Mouse (Mus musculus): Measurements from ENCODE around the gene Rfc2. TPM values are rescaled to one million over a fixed set of nuclear protein-coding genes. Genes with fewer than 3 reads are reported as not detected.
A peak's percentile ranks its signal among the peaks of the same experiment; 100 is the strongest.

Gene Rfc2
- total RNA-seq (2021) = 47.2 and 51.2 TPM in 2 replicates
- long read RNA-seq, experiment 1, full-length matches to known transcripts = 90 of 100 reads
- long read RNA-seq, experiment 1, partial matches to known transcripts = 3 of 100 reads
- long read RNA-seq, experiment 1, other reads (novel, unspliced or antisense) = 7 of 100 reads
- long read RNA-seq, experiment 2, full-length matches to known transcripts = 68 of 76 reads
- long read RNA-seq, experiment 2, partial matches to known transcripts = 3 of 76 reads
- long read RNA-seq, experiment 2, other reads (novel, unspliced or antisense) = 5 of 76 reads

DNA sequence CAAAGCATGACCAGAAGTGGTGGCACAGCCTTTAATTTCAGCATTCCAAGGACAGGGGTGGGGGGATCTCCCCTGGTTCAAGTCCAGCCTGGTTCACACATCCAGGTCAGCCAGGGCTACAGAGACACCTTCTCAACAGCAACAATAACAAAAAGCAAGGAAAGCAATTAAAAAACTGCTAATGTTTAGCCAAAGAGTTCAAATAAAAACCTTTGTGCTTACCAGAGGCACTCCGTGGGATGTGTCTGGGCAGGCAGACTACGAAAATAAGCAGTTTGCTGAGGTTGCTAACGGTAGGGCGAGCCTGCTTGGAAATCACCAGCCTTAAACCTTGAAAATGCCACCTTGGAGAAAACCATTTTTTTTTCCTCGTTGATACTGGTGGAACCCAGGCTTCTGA lies at the start of gene Rfc2:
Rfc2 (plus strand) TSS at position 221 of the 400 bp plus-strand sequence.
- DNase-seq = no peak

DNA sequence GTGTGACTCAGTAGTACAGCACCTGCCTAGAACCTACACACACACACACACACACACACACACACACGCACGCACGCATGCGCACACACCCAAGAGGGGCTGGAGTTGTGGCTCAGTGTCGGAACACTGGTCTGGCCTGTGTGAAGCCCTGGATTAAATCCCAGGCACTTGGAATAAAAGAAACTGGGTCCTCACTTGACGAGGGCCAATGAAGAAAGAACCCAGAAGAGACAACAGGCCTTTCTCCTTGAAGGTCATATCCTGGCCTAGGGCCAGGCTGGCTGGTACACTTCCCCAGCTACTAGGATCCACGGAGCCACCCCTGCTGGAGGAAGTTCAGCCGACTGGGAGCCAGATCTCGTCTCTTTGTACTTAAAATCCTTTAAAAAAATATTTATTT lies 49.6 kb upstream of the Rfc2 start:
- peak; percentile 49 for DNase-seq

DNA sequence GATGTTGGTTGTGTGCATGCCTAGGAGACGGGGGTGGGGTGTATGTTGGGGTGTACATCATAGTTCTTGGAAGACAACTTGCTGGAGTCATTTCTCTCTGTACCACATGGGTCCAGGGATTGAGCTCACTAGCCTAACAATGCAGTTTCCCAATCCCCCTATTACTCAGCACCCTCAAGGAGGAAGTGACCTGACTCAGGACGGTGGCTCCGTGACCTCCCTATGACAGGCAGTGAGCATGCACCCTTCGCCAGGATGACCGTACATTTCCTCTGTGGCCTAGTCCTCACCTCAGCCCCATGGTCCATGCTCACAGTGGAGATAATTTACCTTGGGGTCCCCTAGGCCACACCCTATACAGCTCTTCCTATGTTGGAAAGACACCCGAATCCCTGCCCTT lies 48.7 kb upstream of the Rfc2 start:
- peak; percentile 51 for DNase-seq

DNA sequence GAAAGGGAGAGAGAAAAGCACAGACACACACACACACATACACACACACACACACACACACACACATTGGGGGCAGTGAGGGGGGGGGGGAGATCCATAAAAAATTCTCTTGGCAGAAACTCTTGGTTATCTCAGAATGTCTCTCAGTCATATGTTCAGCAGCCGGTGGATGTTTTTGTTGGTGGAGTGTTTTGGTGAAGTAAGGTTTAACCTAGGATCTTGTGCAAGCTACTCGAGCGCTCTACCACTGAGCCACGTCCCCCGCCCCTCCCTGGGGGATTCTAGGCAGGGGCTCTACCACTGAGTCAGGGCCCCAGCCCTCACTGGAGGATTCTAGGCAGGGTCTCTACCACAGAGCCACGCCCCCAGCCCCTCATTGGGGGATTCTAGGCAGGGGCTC lies 45.1 kb upstream of the Rfc2 start:
- no peak for DNase-seq

DNA sequence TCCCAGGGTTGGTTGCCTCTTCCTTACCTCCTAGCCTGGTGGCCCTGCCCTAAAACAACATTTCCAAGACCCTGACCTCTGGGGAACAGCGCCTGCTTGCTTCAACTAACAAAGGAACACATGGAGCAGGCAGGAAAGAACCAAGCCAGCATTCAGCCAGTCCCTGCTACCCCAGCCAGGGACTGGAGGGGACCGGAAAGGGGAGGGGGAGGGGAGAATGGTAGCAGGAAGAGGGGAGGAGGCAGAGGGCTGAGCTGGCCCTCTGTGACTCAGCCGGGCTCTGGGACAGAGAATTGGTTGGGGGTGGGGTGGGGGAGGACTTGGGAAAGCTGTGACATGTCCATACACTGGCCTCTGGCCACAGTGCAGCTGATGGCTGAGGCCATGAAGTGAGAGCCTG lies 41.3 kb upstream of the Rfc2 start:
- peak; percentile 89 for DNase-seq

DNA sequence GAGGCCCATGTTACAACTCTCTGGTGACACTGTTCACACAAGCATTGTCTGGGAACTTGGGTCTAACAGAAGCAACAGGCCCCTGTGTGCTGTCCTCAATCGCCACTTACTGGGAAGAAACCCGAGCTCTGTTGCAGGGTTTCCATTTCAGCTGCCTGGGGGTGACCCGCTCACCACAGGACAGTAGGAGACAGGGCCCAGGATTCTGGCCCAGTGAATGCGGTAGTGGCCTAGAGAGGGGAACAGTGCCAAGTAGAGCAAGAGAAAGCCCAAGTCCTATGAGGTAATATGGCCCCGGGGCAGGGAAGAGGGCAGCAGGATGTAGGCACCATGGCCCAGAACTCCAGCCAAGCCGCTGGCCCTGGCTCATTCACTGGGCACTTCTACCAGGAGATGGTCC lies 40.3 kb upstream of the Rfc2 start:
- peak; percentile 69 for DNase-seq

DNA sequence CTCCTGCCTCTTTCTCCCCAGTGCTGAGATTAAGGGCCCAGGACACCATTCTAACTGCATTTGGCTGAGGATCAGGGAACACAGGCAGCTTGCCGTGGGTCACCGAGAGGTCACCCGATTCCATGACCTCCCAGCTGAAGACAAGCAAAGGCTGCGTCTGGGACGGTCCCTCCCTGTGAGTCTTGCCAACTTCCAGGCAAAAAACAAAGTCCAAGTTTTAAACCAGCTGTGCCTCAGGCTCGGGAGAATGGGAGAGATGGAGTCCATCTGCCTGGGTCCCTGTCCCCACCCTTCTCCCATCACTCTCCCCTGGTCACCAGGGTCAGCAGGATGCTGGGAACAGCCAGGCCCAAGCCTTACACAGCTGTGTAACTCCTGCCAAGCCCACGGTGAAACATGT lies 39.5 kb upstream of the Rfc2 start:
- peak; percentile 69 for DNase-seq

DNA sequence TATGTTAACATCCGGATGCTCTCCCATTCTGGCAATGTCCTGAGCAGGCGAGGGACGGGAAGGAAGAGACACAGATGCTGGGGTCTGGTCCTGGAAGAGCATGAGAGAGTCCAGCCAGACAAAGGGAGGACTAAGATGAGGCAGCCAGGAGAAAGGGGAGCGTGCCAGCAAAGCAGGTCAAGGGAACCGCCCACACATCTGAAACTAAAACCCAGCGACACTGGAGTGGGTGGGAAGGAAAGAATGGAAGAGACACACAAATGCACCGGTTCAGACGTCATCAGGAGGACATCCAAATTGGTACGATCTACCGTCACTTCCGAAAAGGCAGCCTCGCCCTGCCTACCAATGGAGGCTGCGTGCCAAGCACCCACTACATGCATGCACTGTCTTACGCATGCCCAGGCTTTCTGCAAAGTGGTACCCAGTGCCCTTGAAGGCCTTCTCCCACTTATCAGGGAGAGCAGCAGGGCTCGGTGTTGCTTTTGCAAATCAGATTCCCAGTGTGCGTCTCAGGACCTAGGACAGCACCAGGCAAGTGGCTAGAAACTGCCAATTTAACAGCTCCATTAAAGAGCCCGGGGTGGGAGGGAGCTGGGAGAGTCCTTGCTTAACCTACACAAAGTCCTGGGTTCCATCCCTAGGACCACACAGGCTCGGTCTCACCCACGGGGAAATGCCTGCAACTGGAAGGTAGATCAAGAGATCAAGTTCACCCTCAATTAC lies 36.5 kb upstream of the Rfc2 start:
- peak; percentile 58 for DNase-seq

DNA sequence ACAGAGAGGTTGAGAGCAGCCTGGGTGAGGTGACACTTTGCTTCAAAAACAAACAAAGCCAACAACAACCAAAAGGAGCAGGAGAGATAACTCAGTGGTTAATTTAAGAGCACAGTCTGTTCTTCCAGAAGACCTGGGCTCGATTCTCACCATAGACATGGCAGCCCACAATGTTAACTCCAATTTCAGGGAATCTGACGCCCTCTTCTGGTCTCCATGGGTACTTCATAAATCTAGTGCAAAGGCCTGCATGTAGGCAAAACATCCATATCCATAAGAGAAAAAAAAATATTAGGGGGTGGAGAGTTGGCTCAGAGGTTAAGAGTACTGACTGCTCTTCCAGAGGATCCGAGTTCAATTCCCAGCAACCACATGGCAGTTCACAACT lies 35.9 kb upstream of the Rfc2 start:
- peak; percentile 26 for DNase-seq

DNA sequence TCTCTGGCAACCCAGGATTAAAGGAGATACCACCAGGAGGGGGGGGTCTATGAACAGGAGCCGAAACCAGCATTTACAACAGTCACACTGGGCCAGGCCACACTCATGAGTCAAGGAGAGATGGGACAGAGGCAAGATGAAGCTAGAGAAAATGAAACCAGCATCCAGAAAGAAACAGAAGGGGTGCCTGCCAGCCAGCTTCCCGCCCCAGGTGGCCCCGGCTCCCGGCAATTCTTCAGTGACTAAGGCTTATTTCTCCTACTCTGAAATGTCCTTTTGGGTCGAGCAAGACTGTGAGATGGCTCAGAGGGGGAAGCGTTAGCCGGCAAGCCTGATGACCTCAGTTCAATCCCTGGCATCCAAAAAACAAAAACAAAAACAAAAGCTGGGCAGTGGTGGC lies 34.4 kb upstream of the Rfc2 start:
- no peak for DNase-seq

DNA sequence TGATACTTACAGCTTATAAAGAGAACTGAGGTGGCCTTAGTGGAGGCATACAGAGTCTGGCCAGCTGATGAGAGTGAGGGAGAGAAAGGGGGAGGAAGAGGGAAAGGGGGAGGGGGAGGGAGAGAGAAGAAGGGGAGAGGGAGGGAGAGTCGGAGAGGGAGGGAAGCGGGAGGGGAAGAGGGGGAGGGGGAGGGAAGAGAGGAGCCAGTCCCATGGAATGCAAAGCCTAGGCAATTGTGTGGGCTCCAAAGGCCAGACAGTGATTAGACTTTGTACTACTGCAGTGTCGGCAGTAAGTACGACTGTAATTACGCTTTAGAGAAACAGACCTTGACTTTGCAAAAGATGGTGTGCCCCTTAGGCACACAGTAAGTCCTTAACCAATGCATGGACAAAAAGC lies 32.9 kb upstream of the Rfc2 start:
- DNase-seq = no peak

DNA sequence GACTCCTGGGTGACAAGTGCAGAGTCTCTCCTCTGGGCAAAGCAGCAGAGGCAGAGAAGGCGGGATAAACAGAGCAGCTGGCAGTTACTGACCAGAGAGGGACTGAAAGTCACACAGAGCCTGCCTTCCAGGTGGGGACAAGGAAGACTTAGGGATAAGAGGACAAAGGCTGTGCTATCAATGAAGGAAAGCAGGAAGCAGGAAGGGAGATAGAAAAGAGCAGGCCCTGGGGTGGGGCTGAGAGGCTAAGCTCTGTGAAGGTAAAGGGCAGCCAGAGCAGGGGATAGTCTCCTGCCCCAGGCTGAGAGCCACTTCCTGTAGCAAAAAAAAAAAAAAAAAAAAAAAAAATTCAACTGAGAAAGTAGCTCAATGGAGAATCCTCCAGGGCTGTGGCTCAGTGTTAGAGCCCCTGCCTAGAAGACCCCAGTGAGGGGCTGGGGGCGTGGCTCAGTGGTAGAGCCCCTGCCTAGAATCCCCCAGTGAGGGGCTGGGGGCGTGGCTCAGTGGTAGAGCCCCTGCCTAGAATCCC lies 31.5 kb upstream of the Rfc2 start:
- DNase-seq = no peak

DNA sequence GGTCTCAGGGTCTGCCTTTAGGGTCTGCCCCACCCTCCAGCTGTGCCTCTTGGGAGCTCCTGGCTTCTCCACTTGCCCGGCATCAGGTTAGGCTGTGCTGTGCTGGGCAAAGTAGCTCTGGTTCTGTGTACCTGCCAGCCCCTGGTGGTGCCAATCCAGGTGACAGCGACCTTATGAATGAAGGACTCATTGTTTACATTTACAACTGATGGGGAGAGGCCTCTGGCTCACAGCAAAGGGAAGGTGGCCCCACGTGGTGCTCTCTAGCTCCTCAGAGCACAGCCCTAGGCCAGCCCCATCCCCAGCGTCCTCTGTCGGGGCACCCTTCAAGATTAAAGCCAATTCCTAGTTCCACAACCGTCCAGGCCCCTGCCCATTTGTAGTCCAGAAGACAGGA lies 30.3 kb upstream of the Rfc2 start:
- DNase-seq = no peak

DNA sequence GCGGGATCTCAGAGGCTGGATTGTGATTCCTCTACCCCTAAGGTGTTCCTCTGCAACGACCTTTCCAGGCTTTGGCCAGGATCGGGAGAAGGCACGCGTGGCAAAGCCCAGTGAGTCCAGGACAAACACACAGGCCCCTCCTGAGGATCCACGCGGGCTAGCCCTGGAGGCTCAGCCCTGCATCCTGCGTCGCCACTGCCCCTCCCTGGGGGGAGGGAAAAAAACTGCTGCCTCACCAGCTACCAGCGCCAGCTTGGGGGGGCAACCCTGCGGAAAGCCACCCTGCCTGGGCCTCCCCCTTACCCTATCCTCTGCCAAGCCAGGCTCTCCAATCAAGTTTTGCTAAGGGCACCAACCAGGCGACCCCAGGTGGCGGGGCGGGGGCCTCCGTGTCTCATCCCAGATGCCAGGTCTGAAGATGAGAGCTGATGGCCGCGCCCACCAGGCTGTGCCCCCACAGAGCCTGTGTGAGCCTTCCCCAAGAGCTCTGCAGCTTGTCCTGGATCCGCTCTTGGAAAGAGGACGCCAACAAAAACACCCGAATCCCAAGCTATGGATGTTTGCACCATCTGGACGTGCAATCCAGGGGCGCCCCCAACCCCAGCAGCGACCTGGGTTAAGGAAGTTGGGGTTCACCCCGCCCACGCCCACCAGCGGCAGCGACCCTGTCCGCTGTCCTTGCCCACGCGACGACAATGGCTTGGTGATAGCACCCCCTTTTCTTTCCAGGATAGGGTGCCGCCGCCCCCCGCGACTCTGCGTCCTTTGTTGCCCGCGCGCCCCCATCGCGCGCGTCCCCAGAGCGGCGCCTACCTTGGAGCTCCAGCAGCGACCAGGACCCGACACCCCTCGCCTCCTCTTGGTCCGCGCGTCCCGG lies 29.7 kb upstream of the Rfc2 start:
- peak; percentile 68 for DNase-seq

DNA sequence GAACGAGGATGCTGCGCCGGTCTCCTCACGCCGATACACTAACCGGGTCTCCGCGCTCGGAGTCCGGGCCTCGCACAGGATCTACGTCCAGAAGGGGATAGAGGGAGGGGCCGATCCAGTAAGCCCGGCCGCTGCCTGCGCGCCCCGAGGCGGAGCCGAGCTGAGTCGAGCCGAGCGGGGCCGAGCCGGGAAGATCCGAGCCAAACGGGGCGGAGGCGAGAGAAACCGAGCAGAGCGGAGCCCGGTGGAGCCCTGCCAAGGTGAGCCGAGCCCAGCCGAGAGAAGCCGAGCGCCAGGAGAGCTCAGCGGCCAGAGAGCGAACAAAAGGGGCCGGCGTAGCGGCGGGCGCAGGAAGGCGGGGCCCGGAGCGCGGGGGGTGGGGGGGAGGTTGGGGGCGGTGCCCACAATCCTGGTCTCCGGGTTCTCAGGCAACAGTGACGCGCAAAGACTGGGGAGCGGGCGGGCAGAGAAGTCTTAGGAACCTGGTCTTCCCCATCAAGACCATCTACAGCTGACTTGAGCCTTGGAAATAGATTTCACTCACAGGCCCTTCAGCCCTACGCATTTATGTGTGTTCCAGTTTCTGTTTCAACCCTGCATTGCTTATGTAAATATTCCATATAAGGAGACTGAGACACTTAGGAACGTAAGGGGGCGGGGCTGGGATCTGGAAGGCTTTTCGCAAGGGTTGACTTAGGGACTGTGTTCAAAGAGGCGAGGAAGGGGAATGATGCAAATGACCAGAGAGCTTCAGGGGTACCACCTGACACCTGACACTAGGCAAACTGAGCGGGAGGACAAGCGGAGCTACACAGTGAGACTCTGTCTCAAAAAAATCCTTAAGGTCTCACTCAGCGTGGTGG lies 28.8 kb upstream of the Rfc2 start, which contains the start of gene Clip2:
Clip2 (minus strand) TSS at position 325 of the 863 bp plus-strand sequence.
- DNase-seq = peak; percentile 100

DNA sequence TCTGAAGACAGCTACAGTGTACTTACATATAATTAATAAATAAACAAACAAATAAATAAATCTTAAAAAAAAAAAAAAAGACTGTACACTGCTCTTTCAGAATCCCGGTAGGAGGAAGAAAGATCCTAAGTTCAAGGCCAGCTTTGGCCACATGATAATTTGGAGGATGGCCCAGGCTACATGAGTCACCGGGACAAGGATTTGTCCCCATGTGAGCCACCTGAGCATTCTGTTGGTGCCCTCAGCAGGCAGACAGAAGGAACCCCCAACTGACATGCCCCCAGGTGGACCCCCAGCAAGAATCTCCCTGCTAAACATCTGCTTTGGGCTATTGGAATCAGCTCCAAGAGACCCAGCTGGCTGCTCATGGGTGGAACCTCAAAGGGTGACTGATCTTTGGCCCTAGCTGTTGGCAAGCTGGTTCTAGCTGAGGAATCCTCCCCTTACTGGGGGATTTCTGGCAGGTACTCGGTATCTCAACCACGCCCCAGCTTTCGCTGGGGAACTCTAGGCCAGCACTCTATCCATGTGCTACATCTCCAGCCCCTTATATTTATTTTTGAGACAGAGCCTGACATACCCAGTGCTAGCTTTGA lies 27.1 kb upstream of the Rfc2 start:
- DNase-seq = peak; percentile 69

DNA sequence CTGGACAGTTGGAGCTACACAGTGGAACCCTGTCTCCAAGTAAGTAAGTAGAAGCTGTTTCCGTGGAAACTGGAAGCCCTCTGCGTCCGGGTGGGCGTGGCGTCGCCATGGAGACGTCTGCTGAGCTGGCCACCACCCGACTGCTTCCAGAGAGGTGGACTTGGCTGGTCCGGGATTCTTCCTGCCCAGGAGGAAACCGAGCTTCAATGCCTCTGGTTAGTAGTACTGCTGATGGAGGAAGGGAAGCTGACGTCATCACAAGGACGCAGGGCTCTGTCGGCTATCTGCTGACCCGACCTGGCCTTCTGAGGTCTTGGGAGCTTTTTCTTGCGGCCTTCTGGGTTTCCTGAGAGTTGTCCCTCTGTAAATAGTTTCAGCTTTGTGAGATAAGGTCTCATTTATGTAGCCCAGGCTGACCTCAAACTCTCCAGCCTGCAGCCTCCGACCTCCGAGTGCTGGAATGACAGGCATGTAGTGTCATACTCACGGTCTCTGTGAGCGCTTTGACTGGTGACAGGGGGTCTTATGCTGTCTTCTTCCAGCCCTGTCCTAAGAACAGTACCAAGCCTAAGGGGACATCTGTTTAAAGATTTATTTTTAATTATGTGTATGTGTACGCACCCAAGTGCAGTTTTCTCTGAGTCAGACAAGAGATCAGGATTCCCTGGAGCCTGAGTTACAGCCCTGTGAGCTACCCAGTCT lies 25.6 kb upstream of the Rfc2 start:
- peak; percentile 87 for DNase-seq

DNA sequence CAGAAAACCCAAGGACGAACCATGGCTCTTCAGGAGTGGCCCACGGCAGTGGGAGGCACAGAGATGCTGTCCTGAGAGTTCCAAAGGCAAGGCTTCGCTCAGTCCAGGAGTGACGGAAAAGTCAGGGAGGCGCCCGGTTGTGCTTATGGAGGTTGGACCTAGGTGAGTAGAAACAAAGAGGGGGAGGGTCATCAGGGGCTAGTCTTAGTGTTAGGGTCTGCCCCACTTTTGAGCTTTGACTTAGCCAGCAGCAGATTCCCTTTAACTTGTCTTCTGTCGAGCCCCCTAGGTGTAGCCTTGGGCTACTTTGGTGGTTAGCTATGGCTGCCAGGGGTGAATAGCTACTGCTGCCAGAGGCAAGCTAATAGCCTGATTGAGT lies 21.1 kb upstream of the Rfc2 start, which contains the start of gene Syna:
Syna (minus strand) TSS at position 101 of the 379 bp plus-strand sequence.
- DNase-seq = no peak

DNA sequence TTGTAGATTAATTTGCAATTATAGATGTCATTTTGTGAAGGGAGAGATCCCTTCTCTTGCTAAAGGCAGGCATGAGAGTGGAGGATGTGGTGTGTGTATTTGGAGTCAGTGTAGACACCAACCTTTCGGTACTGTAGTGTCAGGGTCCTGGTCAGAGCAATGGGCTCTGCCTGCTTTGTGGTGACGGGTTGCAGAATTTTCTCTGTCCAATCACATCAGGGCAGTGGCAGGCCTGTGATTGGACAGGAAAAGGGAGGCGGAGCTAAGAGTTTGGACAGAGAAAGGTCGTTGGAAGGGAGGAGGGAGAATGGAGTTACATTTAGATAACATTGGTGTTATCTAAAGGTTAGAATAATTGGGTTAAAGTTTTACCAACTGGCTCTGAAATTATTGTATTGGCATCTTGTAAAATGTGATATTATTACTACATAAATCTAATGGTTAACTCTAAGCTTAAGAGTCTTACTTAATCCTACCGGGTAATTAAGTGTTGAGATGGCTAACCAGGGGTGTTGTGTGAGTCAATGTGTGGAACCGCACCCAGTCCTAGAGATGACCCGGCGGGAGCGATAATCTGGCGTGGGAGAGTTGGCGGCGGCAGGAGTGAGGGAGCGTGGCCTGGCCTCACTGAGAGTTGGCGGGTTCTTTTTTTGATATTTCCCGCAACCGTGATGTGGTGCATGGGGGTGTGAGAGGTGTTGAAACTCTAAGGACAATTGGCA lies 20.6 kb upstream of the Rfc2 start:
- DNase-seq = no peak

DNA sequence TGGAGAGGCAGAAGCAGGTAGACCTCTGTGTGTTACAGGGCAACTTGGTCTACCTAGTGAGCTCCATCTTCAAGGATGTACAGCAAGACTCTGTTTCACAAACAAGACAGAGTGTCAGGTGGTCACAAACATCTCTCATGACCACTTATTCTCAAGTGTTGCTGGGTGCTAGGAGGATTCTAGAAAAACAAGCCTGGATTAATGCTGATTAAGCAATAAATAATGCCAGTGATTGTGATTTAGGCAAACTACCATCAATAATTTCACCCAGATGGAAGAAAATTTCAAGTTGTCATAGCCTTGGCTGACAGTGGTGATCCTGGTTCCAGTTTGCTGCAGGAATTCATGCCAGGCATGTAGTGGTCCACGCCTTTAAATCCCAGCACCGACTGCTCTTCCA lies 16.9 kb upstream of the Rfc2 start:
- no peak for DNase-seq
